Mouse (Mus musculus): Measurements from ENCODE around the gene Bnip3. TPM values are rescaled to one million over a fixed set of nuclear protein-coding genes. Genes with fewer than 3 reads are reported as not detected.
A peak's percentile ranks its signal among the peaks of the same experiment; 100 is the strongest.

The Bnip3 gene
- polyA plus RNA-seq, 1 experiment from 2014 or later = 313 TPM

DNA sequence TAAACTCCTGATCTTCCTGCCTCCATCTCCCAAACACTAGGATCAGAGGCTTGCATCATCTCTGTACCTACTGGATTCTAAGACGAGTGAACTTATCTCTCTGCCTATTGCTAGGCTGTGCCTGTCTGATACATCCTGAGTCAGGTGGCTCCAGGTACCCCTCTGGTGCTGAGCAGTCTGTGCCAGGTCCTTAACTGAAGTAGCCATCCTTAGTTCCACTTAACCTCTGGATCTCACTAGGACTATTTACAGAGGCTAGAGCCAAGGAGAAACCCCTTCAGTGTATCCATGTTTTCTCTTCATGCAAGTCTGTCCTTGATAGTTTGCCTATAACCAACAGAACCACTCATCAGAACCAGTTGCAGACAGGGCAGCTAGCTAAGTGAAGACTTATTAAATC lies 2.9 kb downstream of the Bnip3 start:
- ATAC-seq (ENCODE audit: insufficient number of reproducible peaks, insufficient read depth, low FRiP score, low read depth) = no peak
- peak overlapping the region; percentile 78 for H3K4me2 ChIP-seq (ENCODE audit: low read length)
- H3K27ac ChIP-seq (replicated peaks in 1 of 2; ENCODE audit: control insufficient read depth in 1 of 2, insufficient read depth in 1 of 2, low read depth in 2 of 2, low read length in 2 of 2) = peak overlapping the region; percentile 61 to 92; a peak in 3 of 4 replicates
- H3K36me3 ChIP-seq (ENCODE audit: control insufficient read depth, insufficient read depth, low read length) = 0 out of 2 replicates have a peak, but pooled peaks cover 3% of the 10 kb centered on the region
- 31% methylated on average over 1 of the region's 1 CpGs for WGBS
- H3K9me3 ChIP-seq (ENCODE audit: control insufficient read depth, low read length) = no peaks in the 10 kb centered on the region
- peaks cover 11 to 48% of the 10 kb centered on the region in 2 experiments for H3K4me1 ChIP-seq (ENCODE audit: control insufficient read depth in 2 of 2, insufficient read depth in 2 of 2, low read length in 2 of 2)
- H3K27me3 ChIP-seq (ENCODE audit: control insufficient read depth, insufficient read depth, low read length) = no peaks in the 10 kb centered on the region
- peak overlapping the region in 1 of 2 experiments; percentile 89; a peak in 3 of 4 replicates for H3K4me3 ChIP-seq (ENCODE audit: control insufficient read depth in 1 of 2, insufficient read depth in 1 of 2, low read depth in 1 of 2, low read length in 2 of 2)
- peak overlapping the region; percentile 97 for H3K9ac ChIP-seq (ENCODE audit: low read length)

DNA sequence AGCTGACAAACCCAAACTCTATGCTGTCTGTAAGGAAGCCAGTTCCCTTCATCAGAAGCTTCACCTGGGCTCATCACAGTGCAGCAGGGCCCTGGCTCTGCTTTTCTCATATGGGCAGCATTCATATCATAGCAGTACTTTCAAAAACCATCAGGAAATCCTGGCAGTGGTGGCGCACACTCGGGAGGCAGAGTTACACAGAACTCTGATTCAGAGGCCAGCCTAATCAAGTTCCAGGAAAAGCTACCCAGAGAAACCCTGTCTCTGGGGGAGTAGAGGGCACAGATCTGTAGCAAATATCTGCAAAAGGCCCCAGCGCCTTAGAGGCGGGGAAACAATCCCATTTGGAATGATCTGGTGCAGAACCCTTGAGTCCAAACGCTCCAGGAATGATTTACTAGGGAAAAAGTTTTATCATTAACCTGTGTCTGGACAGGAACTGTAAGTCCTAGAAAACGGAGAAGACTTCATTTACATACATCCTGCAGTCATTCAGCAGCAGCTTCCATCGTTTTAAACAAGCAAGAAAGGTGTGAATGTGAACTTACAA lies 5.4 kb downstream of the Bnip3 start:
- H3K27ac ChIP-seq (replicated peaks in 1 of 2; ENCODE audit: control insufficient read depth in 1 of 2, insufficient read depth in 1 of 2, low read depth in 2 of 2, low read length in 2 of 2) = no peak overlapping the region
- H3K9ac ChIP-seq (ENCODE audit: low read length) = no peak overlapping the region
- H3K4me2 ChIP-seq (ENCODE audit: low read length) = no peak overlapping the region
- no peaks in the 10 kb centered on the region for H3K27me3 ChIP-seq (ENCODE audit: control insufficient read depth, insufficient read depth, low read length)
- no peak for ATAC-seq (ENCODE audit: insufficient number of reproducible peaks, insufficient read depth, low FRiP score, low read depth)
- peaks cover 9 to 37% of the 10 kb centered on the region in 2 experiments for H3K4me1 ChIP-seq (ENCODE audit: control insufficient read depth in 2 of 2, insufficient read depth in 2 of 2, low read length in 2 of 2)
- H3K4me3 ChIP-seq (ENCODE audit: control insufficient read depth in 1 of 2, insufficient read depth in 1 of 2, low read depth in 1 of 2, low read length in 2 of 2) = no peak overlapping the region
- 58% methylated on average over 7 of the region's 7 CpGs for WGBS
- 0 out of 2 replicates have a peak, but pooled peaks cover 14% of the 10 kb centered on the region for H3K36me3 ChIP-seq (ENCODE audit: control insufficient read depth, insufficient read depth, low read length)
- H3K9me3 ChIP-seq (ENCODE audit: control insufficient read depth, low read length) = no peaks in the 10 kb centered on the region

DNA sequence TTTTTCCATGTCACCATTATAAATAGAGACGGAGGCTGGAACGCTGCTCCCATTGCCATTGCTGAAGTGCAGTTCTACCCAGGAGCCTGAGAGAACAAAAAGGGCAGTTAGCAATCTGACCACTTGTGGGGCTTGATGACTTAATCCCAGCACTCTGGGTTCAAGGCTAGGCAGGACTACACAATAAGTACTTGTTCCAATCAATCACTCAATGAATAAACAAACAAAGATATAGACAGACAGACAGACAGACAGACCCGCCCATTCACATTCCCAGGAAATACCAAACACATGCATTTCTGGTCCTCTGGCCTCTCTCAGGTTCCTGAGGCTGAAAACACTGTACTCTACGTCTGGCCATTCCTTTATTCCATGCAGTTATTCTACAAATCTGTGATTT lies 10.6 kb downstream of the Bnip3 start:
- Histone ChIP-seq H3K4me1 (ENCODE audit: control insufficient read depth in 2 of 2, insufficient read depth in 2 of 2, low read length in 2 of 2) (peaks cover 2% of the 10 kb centered on the region in 2 experiments; a peak in 2 of 4 replicates), H3K36me3 (ENCODE audit: control insufficient read depth, insufficient read depth, low read length) (peaks cover 58% of the 10 kb centered on the region), H3K27me3 (ENCODE audit: control insufficient read depth, insufficient read depth, low read length) (no peaks in the 10 kb centered on the region), H3K9me3 (ENCODE audit: control insufficient read depth, low read length) (no peaks in the 10 kb centered on the region), H3K9ac (ENCODE audit: low read length) (no peak overlapping the region), H3K27ac (replicated peaks in 1 of 2; ENCODE audit: control insufficient read depth in 1 of 2, insufficient read depth in 1 of 2, low read depth in 2 of 2, low read length in 2 of 2) (no peak overlapping the region), H3K4me2 (ENCODE audit: low read length) (no peak overlapping the region), H3K4me3 (ENCODE audit: control insufficient read depth in 1 of 2, insufficient read depth in 1 of 2, low read depth in 1 of 2, low read length in 2 of 2) (no peak overlapping the region)
- 69% methylated on average over 4 of the region's 4 CpGs for WGBS
- no peak for ATAC-seq (ENCODE audit: insufficient number of reproducible peaks, insufficient read depth, low FRiP score, low read depth)

DNA sequence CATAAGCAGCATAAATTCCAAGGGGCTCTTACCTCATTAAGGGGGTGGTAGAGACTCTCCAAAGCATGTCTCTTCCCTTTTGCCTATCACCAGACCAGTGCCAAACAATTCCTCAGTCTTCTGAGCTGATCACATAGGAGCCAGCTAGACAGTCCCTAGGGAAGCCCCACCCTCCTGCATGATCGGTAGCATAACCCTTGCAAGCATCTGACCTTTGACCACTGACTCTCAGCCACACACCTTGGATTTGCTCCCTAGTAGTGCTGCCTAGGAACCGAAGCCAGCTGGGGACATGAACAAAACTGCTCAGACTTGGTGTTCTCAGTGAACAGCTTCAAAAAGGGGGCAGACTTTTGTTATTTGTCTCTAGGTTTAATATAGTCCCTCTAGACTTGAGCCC lies 11.2 kb downstream of the Bnip3 start:
- 64% methylated on average over 2 of the region's 2 CpGs for WGBS
- H3K27me3 ChIP-seq (ENCODE audit: control insufficient read depth, insufficient read depth, low read length) = no peaks in the 10 kb centered on the region
- no peaks in the 10 kb centered on the region for H3K9me3 ChIP-seq (ENCODE audit: control insufficient read depth, low read length)
- no peak overlapping the region for H3K4me3 ChIP-seq (ENCODE audit: control insufficient read depth in 1 of 2, insufficient read depth in 1 of 2, low read depth in 1 of 2, low read length in 2 of 2)
- H3K27ac ChIP-seq (replicated peaks in 1 of 2; ENCODE audit: control insufficient read depth in 1 of 2, insufficient read depth in 1 of 2, low read depth in 2 of 2, low read length in 2 of 2) = no peak overlapping the region
- H3K4me1 ChIP-seq (ENCODE audit: control insufficient read depth in 2 of 2, insufficient read depth in 2 of 2, low read length in 2 of 2) = peaks cover 0 to 2% of the 10 kb centered on the region in 2 experiments; a peak in 1 of 4 replicates
- no peak overlapping the region for H3K4me2 ChIP-seq (ENCODE audit: low read length)
- ATAC-seq (ENCODE audit: insufficient number of reproducible peaks, insufficient read depth, low FRiP score, low read depth) = no peak
- peaks cover 63% of the 10 kb centered on the region for H3K36me3 ChIP-seq (ENCODE audit: control insufficient read depth, insufficient read depth, low read length)
- no peak overlapping the region for H3K9ac ChIP-seq (ENCODE audit: low read length)

DNA sequence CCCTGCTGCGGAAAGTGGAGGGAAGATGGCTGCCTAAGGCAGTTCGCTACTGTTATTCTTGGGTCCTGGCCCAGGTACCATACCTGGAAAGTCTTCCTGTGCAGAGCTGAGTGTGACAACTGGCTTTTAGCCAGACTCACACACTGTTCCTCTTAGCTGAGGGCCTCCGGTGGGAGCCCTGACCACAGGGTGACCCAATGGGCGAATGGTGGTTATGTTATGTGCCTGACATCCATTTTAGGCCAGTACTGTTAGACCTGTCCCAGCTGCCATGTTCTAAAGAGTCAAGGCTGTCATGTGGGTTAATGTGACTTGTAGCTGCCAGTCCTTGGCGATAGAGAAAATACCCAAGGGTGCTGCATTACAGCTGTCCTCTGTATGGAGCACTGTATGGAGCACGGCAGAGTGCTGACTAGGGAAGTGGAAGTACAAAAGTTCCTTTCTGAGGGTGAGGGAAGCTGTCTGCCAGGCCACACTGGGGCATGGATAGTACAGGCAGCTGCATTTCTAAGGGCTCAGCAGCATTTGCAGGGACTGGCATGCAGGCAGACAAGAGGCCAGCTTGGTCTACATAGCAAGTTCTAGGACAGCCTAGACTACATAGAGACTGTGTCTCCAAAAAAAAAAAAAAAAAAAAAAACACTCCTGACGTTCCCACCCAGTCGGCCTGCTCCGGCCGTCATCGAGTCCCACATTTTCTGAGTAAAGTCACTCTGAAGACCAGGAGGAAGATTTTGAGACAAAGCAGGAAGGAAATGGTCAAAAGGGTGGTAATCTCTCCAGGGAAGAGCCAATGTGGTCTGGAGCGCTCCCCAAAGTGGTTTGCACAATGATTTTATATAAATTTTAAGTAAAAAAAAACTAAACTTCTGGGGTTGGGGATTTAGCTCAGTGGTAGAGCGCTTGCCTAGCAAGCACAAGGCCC lies 23.7 kb downstream of the Bnip3 start:
- H3K27ac ChIP-seq (replicated peaks in 1 of 2; ENCODE audit: control insufficient read depth in 1 of 2, insufficient read depth in 1 of 2, low read depth in 2 of 2, low read length in 2 of 2) = no peak overlapping the region
- no peak overlapping the region for H3K4me3 ChIP-seq (ENCODE audit: control insufficient read depth in 1 of 2, insufficient read depth in 1 of 2, low read depth in 1 of 2, low read length in 2 of 2)
- no peaks in the 10 kb centered on the region for H3K9me3 ChIP-seq (ENCODE audit: control insufficient read depth, low read length)
- WGBS = 80% methylated on average over 13 of the region's 13 CpGs
- H3K36me3 ChIP-seq (ENCODE audit: control insufficient read depth, insufficient read depth, low read length) = peaks cover 57% of the 10 kb centered on the region
- no peaks in the 10 kb centered on the region for H3K27me3 ChIP-seq (ENCODE audit: control insufficient read depth, insufficient read depth, low read length)
- no peak overlapping the region for H3K9ac ChIP-seq (ENCODE audit: low read length)
- H3K4me2 ChIP-seq (ENCODE audit: low read length) = no peak overlapping the region
- H3K4me1 ChIP-seq (ENCODE audit: control insufficient read depth in 2 of 2, insufficient read depth in 2 of 2, low read length in 2 of 2) = no peaks in the 10 kb centered on the region
- ATAC-seq (ENCODE audit: insufficient number of reproducible peaks, insufficient read depth, low FRiP score, low read depth) = no peak

DNA sequence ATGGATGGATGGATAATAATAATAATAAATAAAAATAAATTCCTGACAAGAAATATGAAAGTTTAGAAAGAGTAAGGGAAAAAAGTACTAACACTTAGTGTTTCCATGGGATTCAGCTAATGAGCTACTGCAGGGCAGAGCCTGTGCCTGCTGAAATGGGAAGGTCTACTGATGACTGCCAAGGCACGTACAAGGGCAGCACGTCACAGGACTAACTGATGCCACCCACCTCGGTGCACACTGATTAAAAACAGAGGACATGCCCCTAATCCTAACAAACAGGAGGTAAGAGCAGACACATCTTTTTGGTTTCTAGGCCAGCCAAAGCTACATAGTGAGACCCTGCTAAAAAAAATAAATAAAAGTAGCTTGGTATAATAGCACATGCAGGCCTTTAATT lies 25.6 kb downstream of the Bnip3 start:
- Histone ChIP-seq H3K27me3 (ENCODE audit: control insufficient read depth, insufficient read depth, low read length) (no peaks in the 10 kb centered on the region), H3K4me3 (ENCODE audit: control insufficient read depth in 1 of 2, insufficient read depth in 1 of 2, low read depth in 1 of 2, low read length in 2 of 2) (no peak overlapping the region), H3K36me3 (ENCODE audit: control insufficient read depth, insufficient read depth, low read length) (peaks cover 75% of the 10 kb centered on the region), H3K27ac (replicated peaks in 1 of 2; ENCODE audit: control insufficient read depth in 1 of 2, insufficient read depth in 1 of 2, low read depth in 2 of 2, low read length in 2 of 2) (no peak overlapping the region), H3K4me1 (ENCODE audit: control insufficient read depth in 2 of 2, insufficient read depth in 2 of 2, low read length in 2 of 2) (no peaks in the 10 kb centered on the region), H3K9ac (ENCODE audit: low read length) (no peak overlapping the region), H3K4me2 (ENCODE audit: low read length) (no peak overlapping the region), H3K9me3 (ENCODE audit: control insufficient read depth, low read length) (no peaks in the 10 kb centered on the region)
- no peak for ATAC-seq (ENCODE audit: insufficient number of reproducible peaks, insufficient read depth, low FRiP score, low read depth)
- 89% methylated on average over 3 of the region's 3 CpGs for WGBS

DNA sequence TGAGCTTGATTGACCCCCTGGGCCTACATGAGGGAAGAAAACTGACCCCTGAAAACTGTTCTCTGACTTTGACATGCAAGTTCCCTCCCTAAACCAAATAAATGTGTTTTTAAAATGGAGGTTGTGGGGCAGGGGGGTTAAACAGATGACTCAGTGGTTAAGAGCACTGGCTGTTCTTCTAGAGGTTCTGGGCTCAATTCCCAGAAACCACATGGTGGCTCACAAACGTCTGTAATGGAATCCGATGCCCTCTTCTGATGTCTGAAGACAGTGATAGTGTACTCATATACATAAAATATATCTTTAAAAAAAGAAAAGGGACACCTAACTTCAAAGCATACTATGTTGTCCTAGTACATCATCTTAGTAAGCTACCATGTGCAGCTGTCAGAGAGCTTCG lies 34.3 kb downstream of the Bnip3 start:
- Histone ChIP-seq H3K36me3 (ENCODE audit: control insufficient read depth, insufficient read depth, low read length) (peaks cover 100% of the 10 kb centered on the region), H3K27ac (replicated peaks in 1 of 2; ENCODE audit: control insufficient read depth in 1 of 2, insufficient read depth in 1 of 2, low read depth in 2 of 2, low read length in 2 of 2) (no peak overlapping the region), H3K4me2 (ENCODE audit: low read length) (no peak overlapping the region), H3K9me3 (ENCODE audit: control insufficient read depth, low read length) (no peaks in the 10 kb centered on the region), H3K4me3 (ENCODE audit: control insufficient read depth in 1 of 2, insufficient read depth in 1 of 2, low read depth in 1 of 2, low read length in 2 of 2) (no peak overlapping the region), H3K27me3 (ENCODE audit: control insufficient read depth, insufficient read depth, low read length) (no peaks in the 10 kb centered on the region), H3K9ac (ENCODE audit: low read length) (no peak overlapping the region), H3K4me1 (ENCODE audit: control insufficient read depth in 2 of 2, insufficient read depth in 2 of 2, low read length in 2 of 2) (no peaks in the 10 kb centered on the region)
- no peak for ATAC-seq (ENCODE audit: insufficient number of reproducible peaks, insufficient read depth, low FRiP score, low read depth)
- WGBS = 76% methylated on average over 3 of the region's 3 CpGs

All from heart, embryonic 14.5 days (tissue).